ENCODE assay signal across 9 mouse cellular contexts in the genomic region with DNA sequence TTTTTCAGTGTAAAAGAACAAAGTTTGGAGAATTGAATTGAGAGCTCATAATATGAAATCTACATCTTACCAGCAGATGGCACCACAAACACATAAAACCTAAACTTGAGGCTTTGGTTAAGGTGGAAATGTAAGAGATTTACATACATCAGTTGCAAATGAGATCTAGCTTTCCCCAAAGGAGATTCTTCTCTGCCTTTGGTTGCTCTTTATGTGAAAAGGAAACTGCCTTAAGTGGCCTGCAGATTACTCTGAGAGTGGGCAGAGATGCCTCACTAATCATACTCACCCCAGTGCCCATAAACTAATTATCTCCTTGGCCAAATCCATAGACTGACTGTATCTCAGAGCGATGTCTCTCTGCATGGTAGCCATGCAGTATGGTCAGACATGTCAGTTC. TPM values are rescaled to one million over a fixed set of nuclear protein-coding genes. Genes with fewer than 3 reads are reported as not detected.
DNase-seq lines count a peak whose midpoint lies in the region; ATAC-seq and TF ChIP-seq lines count a peak whose summit lies in the region.
"Had no signal": no experiment of that assay in that cellular context is flagged by ENCODE, and none has a peak within 500 bp of the region (broad histone marks: within the 10 kb centered on the region; RNA-seq: fewer than 3 reads in every experiment).

No protein-coding gene starts in this region.

- in situ Hi-C loops in Patski (cut with MboI; ENCODE audit: low pct_unique_long_range_greater_than_20kb), result loop anchor here (5.0 to 25.0 kb wide), 2 partner anchors 663 to 1348 kb away; no protein-coding TSS in a partner anchor

- peak; percentile 64 to 82 for DNase-seq in left cerebral cortex, postnatal 14 days (ENCODE audit: low spot score in 2 of 2)
- no peak for DNase-seq in left cerebral cortex, adult 11 months (ENCODE audit: low spot score)
- DNase-seq in Patski (ENCODE audit: low read depth, low spot score), result no peak
- DNase-seq in cerebellum, postnatal 25 days, result peak; percentile 25 to 38
- DNase-seq in right cerebral cortex, postnatal 4 days, result no peak
- DNase-seq in spleen, postnatal 4 days (ENCODE audit: low spot score in 2 of 2), result no peak
- DNase-seq: liver, embryonic 13.5 days had no signal

- peak; percentile 40 for TF ChIP-seq CTCF in Patski (IDR thresholded peaks at IDR 0.05)

- H3K27me3 ChIP-seq in Patski, result peaks cover 28% of the 10 kb centered on the region
- H3K27me3 ChIP-seq: liver, embryonic 13.5 days had no signal

- CTCF ChIA-PET in Patski (lab: Charles Lee), result interaction anchor here (0.7 to 2.3 kb wide), 6 partner anchors 8 to 662 kb away, joined by 3 to 5 read pairs (median 3); no protein-coding TSS in a partner anchor

- intact Hi-C loops in left cerebral cortex, postnatal 14 days (cut with DNase I), result loop anchor here (5.0 kb wide), 2 partner anchors 433 to 1338 kb away; a partner anchor contains a TSS

- no peak for ATAC-seq in Patski
- ATAC-seq in megakaryocyte progenitor cell, adult 5-6 weeks (replicated peaks; ENCODE audit: poor library complexity), result peak; percentile 60
- no peak for ATAC-seq in monocyte, adult 5-6 weeks (replicated peaks; ENCODE audit: insufficient number of reproducible peaks, low FRiP score, low TSS enrichment, poor library complexity, severe bottlenecking)

- POLR2A ChIA-PET in Patski (lab: Charles Lee), result no interaction called here

RNA-seq across cellular contexts. Expression of a gene that starts 35.6 kb away (rescaled TPM):
- not detected for total RNA-seq in left cerebral cortex, postnatal 14 days (2021)
- polyA plus RNA-seq in Patski (2021), result not detected
- not detected in 2 replicates for total RNA-seq in megakaryocyte progenitor cell, adult 5-6 weeks (2015)
- total RNA-seq in megakaryocyte progenitor cell, adult 5-6 weeks (2017), result not detected in 2 replicates
- not detected in 3 replicates for total RNA-seq in monocyte, adult 5-6 weeks (2017)

RNA-seq across cellular contexts. Expression of a gene that starts 51.0 kb away (rescaled TPM):
- 10 to 100 TPM; 47.7 to 48.7 TPM for total RNA-seq in left cerebral cortex, postnatal 14 days (2021)
- polyA plus RNA-seq in Patski (2021), result 79.6 TPM
- 120 and 156 TPM in 2 replicates for total RNA-seq in megakaryocyte progenitor cell, adult 5-6 weeks (2015)
- total RNA-seq in megakaryocyte progenitor cell, adult 5-6 weeks (2017), result 118 and 121 TPM in 2 replicates
- 89.7 to 206 TPM (median 97.5 TPM) in 3 replicates for total RNA-seq in monocyte, adult 5-6 weeks (2017)

Comparison
In these comparisons a context has a peak if more than half of its experiments do, and no peak if none do; other contexts are left out.
1. DNase-seq: peak in left cerebral cortex, postnatal 14 days (2 of 2) and cerebellum, postnatal 25 days (2 of 2); none in left cerebral cortex, adult 11 months (single experiment), Patski (single experiment), right cerebral cortex, postnatal 4 days (single experiment) and spleen, postnatal 4 days (0 of 2).